Mouse (Mus musculus) lung, postnatal 36 days (tissue): ENCODE measurements around the gene Svep1.

Experiments
- DNase-seq: peaks from one replicate; pipeline ENCODE4 v3.0.0; 2022; ENCODE audit warnings: mixed read lengths

Svep1 gene

GRCm38 (mm10) chr4:58077950-58078349 is 128.7 kb downstream of the Svep1 start:
- peak; percentile 28 for DNase-seq

- DNase-seq = no peak
Observed at GRCm38 (mm10) chr4:58077536-58077935, 129.1 kb downstream of the Svep1 start.

GRCm38 (mm10) chr4:58072888-58073287 is 133.8 kb downstream of the Svep1 start:
- DNase-seq = no peak

- no peak for DNase-seq
Observed at GRCm38 (mm10) chr4:58068886-58069285, 137.8 kb downstream of the Svep1 start.

- DNase-seq = no peak
Observed at GRCm38 (mm10) chr4:58064721-58065120, 141.9 kb downstream of the Svep1 start.

GRCm38 (mm10) chr4:58062933-58063332 is 143.7 kb downstream of the Svep1 start:
- no peak for DNase-seq

GRCm38 (mm10) chr4:58055653-58056052 is 151.0 kb downstream of the Svep1 start:
- DNase-seq = no peak

- DNase-seq = no peak
Observed at GRCm38 (mm10) chr4:58054441-58054840, 152.2 kb downstream of the Svep1 start.

- no peak for DNase-seq
Observed at GRCm38 (mm10) chr4:58050746-58051145, 155.9 kb downstream of the Svep1 start.

- DNase-seq = no peak
Observed at GRCm38 (mm10) chr4:58050276-58050675, 156.4 kb downstream of the Svep1 start.

- no peak for DNase-seq
Observed at GRCm38 (mm10) chr4:58044833-58045232, 161.8 kb downstream of the Svep1 start.

- DNase-seq = no peak
Observed at GRCm38 (mm10) chr4:58044356-58044755, 162.3 kb downstream of the Svep1 start.

GRCm38 (mm10) chr4:58040093-58040492 is 166.6 kb downstream of the Svep1 start:
- no peak for DNase-seq

GRCm38 (mm10) chr4:58037096-58037705 is 169.5 kb downstream of the Svep1 start:
- peak; percentile 32 for DNase-seq

- DNase-seq = peak; percentile 10
Observed at GRCm38 (mm10) chr4:58034663-58035062, 172.0 kb downstream of the Svep1 start.

GRCm38 (mm10) chr4:58032714-58033113 is 173.9 kb downstream of the Svep1 start:
- DNase-seq = no peak

- no peak for DNase-seq
Observed at GRCm38 (mm10) chr4:58009024-58009423, 197.6 kb downstream of the Svep1 start, which contains the start of gene Txndc8. Gene Txndc8 (minus strand): TSS chr4:58009124.

GRCm38 (mm10) chr4:58003501-58003900 is 203.2 kb downstream of the Svep1 start:
- DNase-seq = no peak
